Mouse (Mus musculus) embryonic facial prominence, embryonic 14.5 days (tissue): ENCODE measurements at regions not wholly inside any gene's neighbourhood (a gene's known extent, or its start where the extent isn't known, plus 50 kb on each side); places are given as distances from the start of the nearest gene placed in this dataset.

Experiments
- ATAC-seq: fragments of 200-750 bp; cut with Nextera tagmentation; 2 replicates; pipeline ENCODE4 v1.8.0; 2017; ENCODE audit warnings: low read depth, moderate number of reproducible peaks, moderate TSS enrichment
- DNase-seq: peaks from one replicate; pipeline ENCODE4 v3.0.0-alpha.2; 2015; ENCODE audit warnings: low spot score
- H3K27ac ChIP-seq: fragments of 300-500 bp; sonication (generic); replicated peaks from 2 replicates; pipeline ENCODE4 v1.5.1; 2014; ENCODE audit warnings: low read depth, mild to moderate bottlenecking, low read length, moderate library complexity
- H3K27me3 ChIP-seq: fragments of 300-500 bp; sonication (generic); replicated peaks from 2 replicates; pipeline ENCODE4 v1.6.1; 2014; ENCODE audit warnings: low read length; ENCODE audit not compliant: control insufficient read depth, insufficient read depth
- H3K36me3 ChIP-seq: fragments of 300-500 bp; sonication (generic); 2 replicates; pipeline ENCODE4 v1.6.1; 2014; ENCODE audit warnings: low read length, mixed read lengths; ENCODE audit not compliant: control insufficient read depth, insufficient read depth
- H3K4me1 ChIP-seq: fragments of 300-500 bp; sonication (generic); 2 replicates; pipeline ENCODE4 v1.6.1; 2014; ENCODE audit warnings: antibody characterized with exemption, low read length; ENCODE audit not compliant: control insufficient read depth, insufficient read depth
- H3K4me2 ChIP-seq: fragments of 300-500 bp; sonication (generic); 2 replicates; pipeline ENCODE4 v1.6.1; 2014; ENCODE audit warnings: low read depth, mild to moderate bottlenecking, low read length, moderate library complexity, mixed read lengths
- H3K4me3 ChIP-seq: fragments of 300-500 bp; sonication (generic); 2 replicates; pipeline ENCODE4 v1.5.1; 2014; ENCODE audit warnings: low read depth, mild to moderate bottlenecking, low read length
- H3K9ac ChIP-seq: fragments of 300-500 bp; sonication (generic); 2 replicates; pipeline ENCODE4 v1.6.1; 2014; ENCODE audit warnings: low read depth, mild to moderate bottlenecking, low read length, moderate library complexity, mixed read lengths
- H3K9me3 ChIP-seq: fragments of 300-500 bp; sonication (generic); 2 replicates; pipeline ENCODE4 v1.6.1; 2016; ENCODE audit warnings: low read length; ENCODE audit not compliant: control insufficient read depth
- WGBS: fragments of 180-500 bp; shearing (Covaris S2); extraction: QIAGEN DNeasy Blood & Tissue Kit; methylation state at CpG from one replicate; pipeline ENCODE4 v1.1.7; 2014; 5-methylcytosine and 5-hydroxymethylcytosine counted together

DNA sequence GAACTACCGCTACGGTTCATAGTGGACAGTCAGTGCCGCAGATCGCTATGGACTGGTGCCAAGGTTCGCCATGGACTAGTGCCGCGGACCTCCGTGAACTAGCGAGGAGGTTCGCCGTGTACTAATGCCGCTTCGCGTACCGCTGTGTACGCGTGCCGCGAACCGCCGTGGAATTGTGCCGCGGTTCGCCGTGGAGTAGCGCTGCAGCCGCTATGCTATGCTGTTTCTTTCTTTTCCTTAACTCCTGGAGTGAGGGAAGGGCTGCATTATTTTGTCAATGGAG lies 71.9 kb downstream of the Rtl1 start:
- no peak overlapping the region for H3K27ac ChIP-seq

DNA sequence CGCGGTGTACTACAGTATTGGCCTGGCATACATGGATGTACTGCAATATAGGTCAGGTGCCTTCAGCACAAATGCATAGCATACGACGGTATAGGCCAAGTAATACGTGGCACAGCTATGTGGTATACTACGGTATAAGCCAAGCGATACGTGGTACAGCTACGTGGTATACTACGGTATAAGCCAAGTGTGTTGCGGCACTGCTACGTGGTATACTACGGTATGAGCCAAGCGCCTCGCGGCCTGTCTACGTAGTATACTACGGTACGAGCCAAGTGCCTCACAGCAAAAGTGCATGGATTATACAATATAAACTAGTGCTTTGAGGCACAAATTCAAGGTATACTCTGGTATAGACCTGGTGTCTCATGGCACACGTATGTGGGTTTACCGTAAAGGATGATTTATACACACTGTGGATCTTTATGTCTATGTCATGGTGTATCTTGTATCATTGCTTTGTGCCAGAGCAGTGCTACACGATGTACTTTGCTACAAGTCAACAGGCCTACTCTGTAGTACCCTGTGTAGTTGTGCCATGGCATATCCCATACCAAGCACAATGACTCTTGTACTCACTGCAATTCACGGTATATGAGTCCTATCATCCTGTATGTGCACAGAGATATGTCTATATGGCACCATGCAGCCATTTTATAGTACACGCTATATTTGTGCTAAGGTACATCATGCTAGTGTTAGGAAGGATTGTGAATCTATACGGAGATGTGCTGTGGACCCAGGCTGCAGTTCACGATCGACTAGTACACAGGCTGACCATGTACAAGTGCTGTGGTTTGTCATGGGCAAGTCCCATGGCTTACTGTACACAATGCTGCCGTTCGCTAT lies 72.5 kb downstream of the Rtl1 start:
- H3K36me3 ChIP-seq, result no peaks in the 10 kb centered on the region
- DNase-seq (no peak), ATAC-seq (peak; percentile 65; the same call in 1 of the 2 replicates)
- peaks cover 21% of the 10 kb centered on the region for H3K4me1 ChIP-seq
- H3K4me3 ChIP-seq, result peak overlapping the region; percentile 28
- H3K27ac ChIP-seq, result no peak overlapping the region
- peak overlapping the region; percentile 45; the same call in 1 of the 2 replicates for H3K9ac ChIP-seq
- peak overlapping the region; percentile 53 for H3K4me2 ChIP-seq
- peaks cover 51% of the 10 kb centered on the region for H3K9me3 ChIP-seq
- no peaks in the 10 kb centered on the region for H3K27me3 ChIP-seq
- WGBS, result 66% methylated on average over 29 of the region's 29 CpGs

More for the DNA sequence above, 71.9 kb downstream of the Rtl1 start:
- DNase-seq (no peak), ATAC-seq (no peak)
- Histone ChIP-seq H3K27me3 (no peaks in the 10 kb centered on the region), H3K36me3 (no peaks in the 10 kb centered on the region), H3K4me3 (peak overlapping the region; percentile 28), H3K9me3 (peaks cover 51% of the 10 kb centered on the region), H3K4me1 (peaks cover 21% of the 10 kb centered on the region), H3K4me2 (peak overlapping the region; percentile 53), H3K9ac (peak overlapping the region; percentile 45; the same call in 1 of the 2 replicates)
- WGBS, result 63% methylated on average over 27 of the region's 27 CpGs

DNA sequence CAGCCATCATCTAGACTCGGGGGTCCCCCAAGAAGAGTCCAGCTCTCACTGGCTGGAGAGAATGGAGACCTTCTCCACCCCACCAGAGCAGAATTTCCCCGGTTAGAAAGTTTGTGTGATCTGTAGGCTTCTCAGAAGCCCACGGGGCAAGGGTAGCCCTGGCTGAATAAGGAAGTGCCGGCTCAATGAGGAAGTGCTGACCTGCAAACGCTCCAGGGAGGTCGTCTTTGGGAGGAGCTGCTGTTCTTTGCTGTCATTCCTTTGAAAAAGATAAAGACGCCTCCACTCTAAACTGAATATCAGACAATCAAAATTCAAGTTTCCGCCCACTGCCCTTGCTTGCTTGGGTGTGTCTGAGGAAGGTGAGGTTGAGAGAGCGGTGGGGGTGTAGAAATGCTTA lies 73.0 kb downstream of the Dlk1 start:
- no peaks in the 10 kb centered on the region for H3K27me3 ChIP-seq
- H3K36me3 ChIP-seq, result no peaks in the 10 kb centered on the region
- 58% methylated on average over 9 of the region's 9 CpGs for WGBS
- no peak overlapping the region for H3K9ac ChIP-seq
- DNase-seq (no peak), ATAC-seq (no peak)
- peaks cover 16% of the 10 kb centered on the region for H3K4me1 ChIP-seq
- H3K27ac ChIP-seq, result no peak overlapping the region
- peaks cover 49% of the 10 kb centered on the region for H3K9me3 ChIP-seq
- H3K4me3 ChIP-seq, result no peak overlapping the region
- H3K4me2 ChIP-seq, result no peak overlapping the region

DNA sequence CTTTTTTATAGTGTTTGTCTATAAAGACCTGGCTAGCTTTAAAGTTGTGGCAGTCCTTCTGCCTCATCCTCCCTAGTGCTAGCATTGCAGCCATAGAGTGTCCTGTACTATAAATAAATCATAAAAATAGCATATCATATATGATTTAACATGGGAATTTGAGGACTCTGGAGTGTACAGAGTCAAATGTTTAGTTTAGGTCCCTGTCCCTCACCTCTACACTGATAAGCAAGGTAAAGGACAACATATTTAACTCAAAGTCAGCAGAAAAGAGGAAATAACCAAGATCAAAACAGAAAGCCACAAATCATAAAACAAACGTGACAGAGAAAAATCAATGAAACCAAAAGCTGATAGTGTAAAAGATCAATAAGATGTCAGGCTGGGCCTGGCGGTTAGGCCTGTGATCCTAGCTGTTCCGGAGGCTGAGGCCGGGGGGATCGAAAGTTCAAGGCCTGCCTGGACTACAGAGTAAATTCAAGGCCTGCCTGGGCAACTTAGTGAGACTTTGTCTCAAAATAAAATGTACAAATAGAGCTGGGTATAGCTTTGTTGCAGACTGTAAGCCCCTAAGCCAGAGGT lies 68.7 kb downstream of the Dlk1 start:
- Histone ChIP-seq H3K9me3 (peaks cover 6% of the 10 kb centered on the region), H3K9ac (no peak overlapping the region), H3K36me3 (no peaks in the 10 kb centered on the region), H3K4me3 (no peak overlapping the region), H3K4me1 (peaks cover 32% of the 10 kb centered on the region), H3K27ac (no peak overlapping the region), H3K4me2 (no peak overlapping the region), H3K27me3 (no peaks in the 10 kb centered on the region)
- ATAC-seq (no peak), DNase-seq (no peak)
- WGBS, result 87% methylated on average over 5 of the region's 5 CpGs

DNA sequence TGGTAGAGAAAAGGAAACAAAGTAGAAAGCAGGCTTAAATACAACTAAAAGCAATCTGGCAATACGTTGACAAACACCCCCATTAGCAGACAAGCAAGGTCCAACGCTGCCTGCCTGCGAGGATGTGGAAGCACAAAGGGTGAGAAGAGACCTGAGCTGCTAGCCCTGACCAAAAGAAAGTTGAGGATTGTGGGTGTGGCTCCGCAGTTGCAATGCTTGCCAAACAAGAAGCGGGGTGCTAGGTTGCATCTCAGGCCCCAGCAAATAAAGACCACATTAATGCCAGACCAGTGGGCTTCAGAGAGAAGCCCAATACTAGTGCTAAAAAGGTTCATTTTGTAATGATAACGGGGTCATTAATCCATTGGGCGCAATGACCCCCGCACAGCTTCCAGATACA lies 67.8 kb downstream of the Dlk1 start:
- Histone ChIP-seq H3K9me3 (no peaks in the 10 kb centered on the region; the same call in 1 of the 2 replicates), H3K4me3 (no peak overlapping the region), H3K36me3 (no peaks in the 10 kb centered on the region), H3K27ac (no peak overlapping the region), H3K4me1 (peaks cover 32% of the 10 kb centered on the region), H3K9ac (no peak overlapping the region), H3K4me2 (no peak overlapping the region), H3K27me3 (no peaks in the 10 kb centered on the region)
- 51% methylated on average over 8 of the region's 8 CpGs for WGBS
- DNase-seq, result no peak
- no peak for ATAC-seq

DNA sequence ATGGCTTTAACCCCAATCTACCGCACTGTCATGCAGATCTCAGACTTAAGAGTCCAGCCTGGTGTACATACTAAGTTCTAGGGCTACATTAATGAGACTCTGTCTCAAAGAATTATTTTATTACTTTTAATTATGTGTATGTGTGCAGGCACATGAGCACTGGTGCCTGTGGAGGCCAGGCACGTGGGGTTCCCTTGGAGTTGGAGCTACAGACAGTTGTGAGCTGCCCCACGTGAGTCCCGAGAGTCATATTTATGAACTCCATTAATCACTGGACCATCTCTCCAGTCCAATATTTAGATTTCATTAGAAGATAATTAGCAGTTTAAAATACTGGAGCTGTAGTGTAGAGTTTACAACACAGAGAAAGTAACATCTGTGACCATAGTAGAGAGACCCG lies 67.2 kb downstream of the Dlk1 start:
- H3K36me3 ChIP-seq, result no peaks in the 10 kb centered on the region
- DNase-seq (no peak), ATAC-seq (no peak)
- peaks cover 32% of the 10 kb centered on the region for H3K4me1 ChIP-seq
- H3K4me3 ChIP-seq, result no peak overlapping the region
- no peak overlapping the region for H3K4me2 ChIP-seq
- H3K27ac ChIP-seq, result no peak overlapping the region
- 53% methylated on average over 5 of the region's 5 CpGs for WGBS
- no peak overlapping the region for H3K9ac ChIP-seq
- no peaks in the 10 kb centered on the region for H3K27me3 ChIP-seq
- no peaks in the 10 kb centered on the region for H3K9me3 ChIP-seq

DNA sequence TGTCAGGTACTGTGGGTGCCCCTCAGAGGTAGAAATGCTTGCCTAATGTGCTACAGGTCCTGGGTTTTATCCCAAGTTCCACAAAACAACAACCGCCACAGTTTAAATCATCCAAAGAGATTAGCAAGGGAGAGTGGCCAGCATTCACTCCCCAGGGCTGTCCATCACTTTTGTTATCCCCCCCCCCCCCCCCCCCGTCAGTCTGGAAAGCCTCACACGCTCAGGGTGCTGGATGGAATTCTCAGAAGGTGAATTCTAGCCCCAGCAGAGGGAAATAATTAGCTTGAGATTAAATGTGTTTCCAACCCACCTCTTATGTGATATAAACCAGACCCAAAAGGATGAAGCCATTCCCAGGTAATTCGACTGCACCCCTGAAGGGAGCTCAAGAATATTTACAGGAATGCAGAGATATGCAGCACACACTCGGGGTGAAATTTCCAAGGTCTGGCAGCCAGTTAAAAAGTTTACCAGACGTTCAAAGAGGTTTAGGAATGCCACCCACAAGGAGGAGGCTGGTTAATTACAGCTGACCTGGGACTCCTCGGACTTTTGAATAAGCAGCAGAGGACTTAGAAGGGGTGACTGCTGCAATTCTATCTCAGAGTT lies 65.9 kb downstream of the Dlk1 start:
- Histone ChIP-seq H3K9ac (no peak overlapping the region), H3K9me3 (no peaks in the 10 kb centered on the region), H3K27ac (peak overlapping the region; percentile 64; the same call in 1 of the 2 replicates), H3K4me1 (peaks cover 28% of the 10 kb centered on the region), H3K4me3 (no peak overlapping the region), H3K4me2 (no peak overlapping the region), H3K27me3 (no peaks in the 10 kb centered on the region), H3K36me3 (no peaks in the 10 kb centered on the region)
- DNase-seq (peak; percentile 41), ATAC-seq (peak; percentile 28; the same call in 1 of the 2 replicates)
- 16% methylated on average over 7 of the region's 7 CpGs for WGBS

DNA sequence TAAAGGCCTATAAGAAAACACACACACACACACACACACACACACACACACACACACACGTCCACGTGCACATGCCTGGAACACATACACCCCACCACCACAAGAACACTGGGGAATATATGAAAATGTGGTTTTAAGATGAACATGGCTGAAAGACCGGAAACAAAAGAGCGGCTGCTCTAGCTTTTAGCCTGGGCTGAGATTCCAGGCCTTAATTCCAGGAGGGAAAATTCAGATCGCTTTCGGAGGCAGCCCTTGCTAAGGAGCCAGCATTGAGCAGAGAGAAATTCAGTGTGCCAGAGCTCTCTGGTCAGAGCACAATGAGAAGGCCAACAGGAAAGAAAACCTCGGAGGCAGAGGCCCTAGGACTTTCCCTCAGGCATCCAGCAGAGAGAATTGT lies 65.1 kb downstream of the Dlk1 start:
- 36% methylated on average over 7 of the region's 7 CpGs for WGBS
- ATAC-seq (no peak; the same call in 1 of the 2 replicates), DNase-seq (peak; percentile 62)
- H3K27me3 ChIP-seq, result no peaks in the 10 kb centered on the region
- peaks cover 34% of the 10 kb centered on the region for H3K4me1 ChIP-seq
- no peaks in the 10 kb centered on the region for H3K9me3 ChIP-seq
- no peak overlapping the region for H3K4me3 ChIP-seq
- H3K36me3 ChIP-seq, result no peaks in the 10 kb centered on the region
- peak overlapping the region; percentile 64 for H3K27ac ChIP-seq
- no peak overlapping the region for H3K4me2 ChIP-seq
- H3K9ac ChIP-seq, result no peak overlapping the region
